Mouse (Mus musculus): ENCODE data around the gene Pi16.

GRCm38 (mm10) chr17:29297813-29298212 is 19.7 kb upstream of the Pi16 start:
- TF ChIP-seq CTCF (IDR thresholded peaks at IDR 0.05; ENCODE audit: borderline replicate concordance, insufficient read depth, low read length) (no peak), POLR2A (IDR thresholded peaks at IDR 0.05; ENCODE audit: low read depth, low read length) (no peak)

All from embryonic fibroblast, embryonic 13.5 days (primary cell).